Mouse (Mus musculus) right cerebral cortex, postnatal 14 days (tissue): ENCODE results near the gene Fam53a.

Source experiments
- DNase-seq: peaks from one replicate; pipeline ENCODE4 v3.0.0; 2022

The Fam53a gene

GRCm38 (mm10) chr5:33630615-33631014 lies 1.2 kb upstream of the Fam53a start:
- DNase-seq = no peak

GRCm38 (mm10) chr5:33630061-33630460 lies 626 bp upstream of the Fam53a start:
- no peak for DNase-seq

GRCm38 (mm10) chr5:33628820-33629300 lies 575 bp downstream of the Fam53a start:
- peak; percentile 49 for DNase-seq

GRCm38 (mm10) chr5:33627968-33628367 lies 1.5 kb downstream of the Fam53a start:
- DNase-seq = no peak

- DNase-seq = no peak
Measured at GRCm38 (mm10) chr5:33623766-33624165, 5.7 kb downstream of the Fam53a start.

- DNase-seq = no peak
Measured at GRCm38 (mm10) chr5:33622671-33623070, 6.8 kb downstream of the Fam53a start.

GRCm38 (mm10) chr5:33614391-33614790 lies 15.0 kb downstream of the Fam53a start:
- DNase-seq = no peak

- no peak for DNase-seq
Measured at GRCm38 (mm10) chr5:33611795-33612194, 17.6 kb downstream of the Fam53a start.

GRCm38 (mm10) chr5:33609226-33609625 lies 20.2 kb downstream of the Fam53a start:
- no peak for DNase-seq

GRCm38 (mm10) chr5:33607434-33607833 lies 22.0 kb downstream of the Fam53a start:
- no peak for DNase-seq

- DNase-seq = no peak
Measured at GRCm38 (mm10) chr5:33606631-33607030, 22.8 kb downstream of the Fam53a start.

- DNase-seq = no peak
Measured at GRCm38 (mm10) chr5:33605314-33605713, 24.1 kb downstream of the Fam53a start.

GRCm38 (mm10) chr5:33593620-33594019 lies 35.8 kb downstream of the Fam53a start:
- no peak for DNase-seq

- peak; percentile 80 for DNase-seq
Measured at GRCm38 (mm10) chr5:33589221-33589888, 40.1 kb downstream of the Fam53a start.

GRCm38 (mm10) chr5:33588066-33588465 lies 41.4 kb downstream of the Fam53a start:
- no peak for DNase-seq

GRCm38 (mm10) chr5:33587498-33588058 lies 41.9 kb downstream of the Fam53a start:
- DNase-seq = no peak

GRCm38 (mm10) chr5:33580336-33580735 lies 49.1 kb downstream of the Fam53a start:
- no peak for DNase-seq

GRCm38 (mm10) chr5:33574207-33574606 lies 55.2 kb downstream of the Fam53a start:
- DNase-seq = no peak

GRCm38 (mm10) chr5:33565886-33566285 lies 63.5 kb downstream of the Fam53a start:
- DNase-seq = no peak

GRCm38 (mm10) chr5:33556277-33556995 lies 73.0 kb downstream of the Fam53a start:
- DNase-seq = no peak
